Mouse (Mus musculus): ENCODE measurements around the gene Zfp457. TPM values are rescaled to one million over a fixed set of nuclear protein-coding genes. Genes with fewer than 3 reads are reported as not detected.
"Not testable (repeated sequence)": the region's sequence is repeated elsewhere in the genome, so short reads cannot be mapped to it uniquely, and the experiment has no call there.

Zfp457 gene
- 0.34 and 1.1 TPM in 2 replicates for polyA plus RNA-seq (2014; fragmentation: Nextera tagmentation; extraction: Ambion mirVana)

DNA sequence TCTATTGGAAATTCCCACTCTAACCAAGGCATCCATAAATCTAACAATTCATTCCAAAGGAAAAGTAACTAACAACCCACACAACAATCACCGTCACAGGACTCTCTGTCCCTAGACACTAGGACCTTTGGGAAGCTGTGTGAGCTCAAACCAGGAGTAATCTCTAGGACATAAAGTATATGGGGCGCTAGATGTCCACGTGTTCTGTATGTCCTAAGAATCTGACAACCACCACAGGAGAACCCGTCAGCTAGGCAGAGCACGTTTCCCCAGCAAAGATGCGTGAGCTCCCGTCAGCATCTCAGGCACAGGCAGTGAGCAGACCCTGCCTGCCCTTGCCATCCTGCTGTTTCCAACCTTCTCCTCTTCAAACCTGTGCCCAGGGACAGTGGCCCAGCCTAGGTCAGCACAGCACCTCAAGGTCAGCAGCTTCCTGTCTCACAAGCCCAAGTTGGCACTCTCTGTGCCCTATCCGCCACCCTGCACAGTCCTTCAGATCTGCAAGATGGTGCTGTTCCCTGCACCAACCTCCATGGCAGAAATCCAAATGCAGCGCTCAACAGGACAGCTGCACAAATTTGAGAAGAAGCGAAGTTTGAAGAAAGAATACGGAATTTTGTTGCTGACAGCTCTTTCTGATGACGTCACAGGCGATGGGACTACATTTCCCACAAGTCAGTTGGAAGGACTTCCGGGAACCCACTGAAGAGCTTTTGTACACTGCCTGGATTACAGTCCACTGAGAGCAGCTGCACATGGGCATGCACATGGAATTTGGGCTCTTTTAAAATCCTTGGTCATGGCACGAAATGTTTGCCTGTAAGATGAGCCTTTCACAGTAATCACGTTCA is at the start of gene Zfp457:
Gene Zfp457 (minus strand): TSS at position 664 of the 851 bp plus-strand sequence.
- Histone ChIP-seq H3K36me3 (ENCODE audit: control insufficient read depth, insufficient read depth, low read length) (no peaks in the 10 kb centered on the region), H3K4me2 (ENCODE audit: low read length) (peak within 1 kb of the TSS; percentile 63), H3K9me3 (replicated peaks; ENCODE audit: control insufficient read depth, low read length) (no peaks in the 10 kb centered on the region), H3K9ac (ENCODE audit: low read length) (peak within 1 kb of the TSS; percentile 77), H3K27ac (ENCODE audit: low read depth, low read length) (no peak within 1 kb of the TSS), H3K27me3 (replicated peaks; ENCODE audit: control insufficient read depth, insufficient read depth, low read length) (no peaks in the 10 kb centered on the region), H3K4me1 (ENCODE audit: control insufficient read depth, insufficient read depth, low read length) (peaks cover 2% of the 10 kb centered on the region; the same call in 1 of the 2 replicates), H3K4me3 (ENCODE audit: low read depth, low read length) (peak within 1 kb of the TSS; percentile 65)
- ATAC-seq = peak; percentile 100
- WGBS = 13% methylated on average over 16 of the region's 16 CpGs
- peak; percentile 98 for DNase-seq (ENCODE audit: low spot score)

DNA sequence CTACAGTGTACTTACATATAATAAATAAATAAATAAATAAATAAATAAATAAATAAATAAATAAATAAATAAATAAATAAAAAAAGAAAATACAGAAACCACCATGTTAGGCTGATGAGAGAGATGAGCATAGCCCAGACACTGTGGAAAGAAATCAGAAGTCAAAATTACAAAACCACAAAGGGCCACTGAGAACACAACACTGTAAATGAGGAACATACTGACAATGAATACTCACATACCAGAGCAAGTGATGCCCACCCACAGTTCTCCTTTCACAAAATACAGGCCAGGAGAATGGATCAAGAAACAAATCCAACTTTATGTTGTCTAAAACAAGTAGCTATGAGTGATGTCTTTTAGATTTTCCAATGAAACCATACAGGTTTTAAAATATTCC is 45.6 kb upstream of the Zfp457 start:
- DNase-seq (ENCODE audit: low spot score) (no peak), ATAC-seq (no peak)
- Histone ChIP-seq H3K4me3 (ENCODE audit: low read depth, low read length) (no peak overlapping the region), H3K27ac (ENCODE audit: low read depth, low read length) (no peak overlapping the region), H3K9me3 (replicated peaks; ENCODE audit: control insufficient read depth, low read length) (no peaks in the 10 kb centered on the region), H3K4me1 (ENCODE audit: control insufficient read depth, insufficient read depth, low read length) (no peaks in the 10 kb centered on the region), H3K9ac (ENCODE audit: low read length) (no peak overlapping the region), H3K36me3 (ENCODE audit: control insufficient read depth, insufficient read depth, low read length) (no peaks in the 10 kb centered on the region), H3K27me3 (replicated peaks; ENCODE audit: control insufficient read depth, insufficient read depth, low read length) (no peaks in the 10 kb centered on the region), H3K4me2 (ENCODE audit: low read length) (no peak overlapping the region)

GRCm38 (mm10) chr13:67343422-67343821 is 37.1 kb upstream of the Zfp457 start:
- DNase-seq (ENCODE audit: low spot score) (no peak), ATAC-seq (no peak)
- WGBS = 96% methylated on average over 2 of the region's 2 CpGs
- Histone ChIP-seq H3K36me3 (ENCODE audit: control insufficient read depth, insufficient read depth, low read length) (no peaks in the 10 kb centered on the region), H3K9me3 (replicated peaks; ENCODE audit: control insufficient read depth, low read length) (no peaks in the 10 kb centered on the region), H3K27me3 (replicated peaks; ENCODE audit: control insufficient read depth, insufficient read depth, low read length) (no peaks in the 10 kb centered on the region), H3K4me1 (ENCODE audit: control insufficient read depth, insufficient read depth, low read length) (no peaks in the 10 kb centered on the region), H3K9ac (ENCODE audit: low read length) (no peak overlapping the region), H3K4me2 (ENCODE audit: low read length) (no peak overlapping the region), H3K4me3 (ENCODE audit: low read depth, low read length) (no peak overlapping the region), H3K27ac (ENCODE audit: low read depth, low read length) (no peak overlapping the region)

DNA sequence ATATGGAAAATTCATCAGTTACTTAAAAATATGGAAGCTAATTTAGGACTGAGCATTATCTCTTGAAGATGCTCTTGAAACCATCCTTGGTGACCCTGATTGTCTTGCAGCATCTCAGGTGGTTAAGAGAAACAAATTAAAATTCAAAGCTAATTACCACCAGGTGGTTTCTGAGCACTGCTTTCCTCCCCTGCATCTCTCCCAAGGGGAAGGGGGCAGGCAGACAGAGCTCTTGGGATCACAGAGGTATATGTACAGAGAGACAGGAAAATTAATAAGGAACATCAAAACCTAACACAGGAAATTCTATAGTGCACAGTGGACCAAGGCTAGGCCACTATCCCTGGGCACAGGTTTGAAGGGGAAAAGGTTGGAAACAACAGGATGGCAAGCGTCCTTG is 26.6 kb upstream of the Zfp457 start:
- Histone ChIP-seq H3K36me3 (ENCODE audit: control insufficient read depth, insufficient read depth, low read length) (no peaks in the 10 kb centered on the region), H3K9ac (ENCODE audit: low read length) (peak overlapping the region; percentile 70), H3K4me2 (ENCODE audit: low read length) (peak overlapping the region; percentile 64), H3K27ac (ENCODE audit: low read depth, low read length) (no peak overlapping the region), H3K4me3 (ENCODE audit: low read depth, low read length) (peak overlapping the region; percentile 42), H3K9me3 (replicated peaks; ENCODE audit: control insufficient read depth, low read length) (no peaks in the 10 kb centered on the region), H3K4me1 (ENCODE audit: control insufficient read depth, insufficient read depth, low read length) (peaks cover 4% of the 10 kb centered on the region; the same call in 1 of the 2 replicates), H3K27me3 (replicated peaks; ENCODE audit: control insufficient read depth, insufficient read depth, low read length) (no peaks in the 10 kb centered on the region)
- peak; percentile 9 for DNase-seq (ENCODE audit: low spot score)
- 85% methylated on average over 1 of the region's 1 CpGs for WGBS
- peak; percentile 47; the same call in 1 of the 2 replicates for ATAC-seq

DNA sequence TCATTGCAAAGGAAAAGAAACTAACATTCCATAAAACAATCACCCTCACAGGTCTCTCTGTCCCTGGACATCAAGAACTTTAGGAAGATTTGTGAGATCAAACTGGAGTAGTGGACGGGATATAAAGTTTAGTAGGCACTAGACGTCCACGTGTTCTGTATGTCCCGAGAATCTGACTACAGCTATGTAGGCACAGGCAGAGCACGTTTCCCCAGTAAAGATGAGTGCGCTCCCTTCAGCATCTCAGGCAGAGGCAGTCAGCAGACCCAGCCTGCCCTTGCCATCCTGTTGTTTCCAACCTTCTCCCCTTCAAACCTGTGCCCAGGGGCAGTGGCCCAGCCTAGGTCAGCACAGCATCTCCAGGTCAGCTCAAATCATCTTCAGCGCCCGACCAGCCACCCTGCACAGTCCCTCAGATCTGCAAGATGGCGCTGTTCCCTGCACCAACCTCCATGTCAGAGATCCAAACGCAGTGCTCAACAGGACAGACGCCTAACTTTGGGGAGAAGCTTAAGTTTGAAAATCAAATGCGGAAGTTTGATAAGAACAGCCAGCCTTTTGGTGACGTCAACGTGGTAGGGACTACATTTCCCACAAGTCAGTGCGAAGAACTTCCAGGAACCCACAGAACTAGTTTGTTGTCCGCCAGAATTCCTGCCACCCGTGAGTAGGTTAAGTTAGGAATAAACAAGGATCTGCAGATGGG is 25.9 kb upstream of the Zfp457 start, which contains the start of gene Zfp595:
Gene Zfp595 (minus strand): TSS at position 552 of the 706 bp plus-strand sequence.
- Histone ChIP-seq H3K9ac (ENCODE audit: low read length) (peak within 1 kb of the TSS; percentile 70), H3K4me3 (ENCODE audit: low read depth, low read length) (peak within 1 kb of the TSS; percentile 42), H3K9me3 (replicated peaks; ENCODE audit: control insufficient read depth, low read length) (no peaks in the 10 kb centered on the region), H3K36me3 (ENCODE audit: control insufficient read depth, insufficient read depth, low read length) (no peaks in the 10 kb centered on the region), H3K27ac (ENCODE audit: low read depth, low read length) (no peak within 1 kb of the TSS), H3K27me3 (replicated peaks; ENCODE audit: control insufficient read depth, insufficient read depth, low read length) (no peaks in the 10 kb centered on the region), H3K4me2 (ENCODE audit: low read length) (peak within 1 kb of the TSS; percentile 64), H3K4me1 (ENCODE audit: control insufficient read depth, insufficient read depth, low read length) (peaks cover 4% of the 10 kb centered on the region; the same call in 1 of the 2 replicates)
- ATAC-seq (peak; percentile 92), DNase-seq (ENCODE audit: low spot score) (peak; percentile 91)
- 18% methylated on average over 17 of the region's 17 CpGs for WGBS

- WGBS = 33% methylated on average over 5 of the region's 5 CpGs
- H3K36me3 ChIP-seq (ENCODE audit: control insufficient read depth, insufficient read depth, low read length) = no peaks in the 10 kb centered on the region
- H3K4me2 ChIP-seq (ENCODE audit: low read length) = peak overlapping the region; percentile 63
- H3K4me3 ChIP-seq (ENCODE audit: low read depth, low read length) = peak overlapping the region; percentile 65
- H3K9ac ChIP-seq (ENCODE audit: low read length) = peak overlapping the region; percentile 55
- no peak overlapping the region for H3K27ac ChIP-seq (ENCODE audit: low read depth, low read length)
- H3K9me3 ChIP-seq (replicated peaks; ENCODE audit: control insufficient read depth, low read length) = no peaks in the 10 kb centered on the region
- DNase-seq (ENCODE audit: low spot score) = peak; percentile 11
- H3K27me3 ChIP-seq (replicated peaks; ENCODE audit: control insufficient read depth, insufficient read depth, low read length) = no peaks in the 10 kb centered on the region
- peak; percentile 66 for ATAC-seq
- peaks cover 2% of the 10 kb centered on the region; the same call in 1 of the 2 replicates for H3K4me1 ChIP-seq (ENCODE audit: control insufficient read depth, insufficient read depth, low read length)
Observed at GRCm38 (mm10) chr13:67306718-67307117, 433 bp upstream of the Zfp457 start.

DNA sequence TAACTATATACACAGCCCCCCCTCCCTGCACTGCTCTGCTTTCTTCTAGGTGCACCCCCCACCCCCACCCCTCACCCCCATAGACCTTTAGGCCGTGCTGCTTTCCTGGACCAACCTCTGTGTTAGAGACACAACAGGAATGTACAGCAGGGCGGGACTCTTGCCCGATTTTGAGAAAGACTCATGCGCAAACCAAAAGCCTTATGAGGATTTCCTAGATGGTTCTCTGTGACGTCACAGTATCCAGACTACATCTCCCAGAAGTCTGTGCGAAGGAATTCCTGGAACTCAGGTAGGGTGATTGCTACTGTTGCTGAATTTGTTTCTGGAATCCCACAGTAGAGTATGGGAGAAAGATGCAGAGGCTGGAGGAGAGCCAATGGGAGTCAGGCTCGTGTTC is 28.0 kb downstream of the Zfp457 start, which contains the start of gene Zfp458:
Gene Zfp458 (minus strand): TSS at position 153 of the 400 bp plus-strand sequence.
- Histone ChIP-seq H3K27ac (ENCODE audit: low read depth, low read length) (no peak within 1 kb of the TSS), H3K9me3 (replicated peaks; ENCODE audit: control insufficient read depth, low read length) (no peaks in the 10 kb centered on the region), H3K4me1 (ENCODE audit: control insufficient read depth, insufficient read depth, low read length) (no peaks in the 10 kb centered on the region), H3K36me3 (ENCODE audit: control insufficient read depth, insufficient read depth, low read length) (no peaks in the 10 kb centered on the region), H3K4me2 (ENCODE audit: low read length) (no peak within 1 kb of the TSS), H3K27me3 (replicated peaks; ENCODE audit: control insufficient read depth, insufficient read depth, low read length) (no peaks in the 10 kb centered on the region), H3K4me3 (ENCODE audit: low read depth, low read length) (no peak within 1 kb of the TSS), H3K9ac (ENCODE audit: low read length) (no peak within 1 kb of the TSS)
- DNase-seq (ENCODE audit: low spot score) (peak; percentile 37), ATAC-seq (peak; percentile 40; the same call in 1 of the 2 replicates)
- 48% methylated on average over 7 of the region's 7 CpGs for WGBS

- H3K27ac ChIP-seq (ENCODE audit: low read depth, low read length); DNase-seq (ENCODE audit: low spot score); H3K36me3 ChIP-seq (ENCODE audit: control insufficient read depth, insufficient read depth, low read length); H3K27me3 ChIP-seq (replicated peaks; ENCODE audit: control insufficient read depth, insufficient read depth, low read length); H3K4me1 ChIP-seq (ENCODE audit: control insufficient read depth, insufficient read depth, low read length); H3K9me3 ChIP-seq (replicated peaks; ENCODE audit: control insufficient read depth, low read length): not testable (repeated sequence)
- Histone ChIP-seq H3K4me3 (ENCODE audit: low read depth, low read length) (peak overlapping the region; percentile 62), H3K4me2 (ENCODE audit: low read length) (peak overlapping the region; percentile 70), H3K9ac (ENCODE audit: low read length) (peak overlapping the region; percentile 68)
- 55% methylated on average over 8 of the region's 9 CpGs for WGBS
- peak; percentile 45 for ATAC-seq
Observed at GRCm38 (mm10) chr13:67269383-67270065, 36.8 kb downstream of the Zfp457 start.

All from forebrain, embryonic 14.5 days (tissue).